Mouse (Mus musculus) layer of hippocampus, postnatal 25 days (tissue): ENCODE measurements at regions not wholly inside any gene's neighbourhood (a gene's known extent, or its start where the extent isn't known, plus 50 kb on each side); places are given as distances from the start of the nearest gene placed in this dataset.

Experiments used
- DNase-seq, 2 experiments: peaks; one replicate each; pipeline ENCODE4 v3.0.0; 2022; ENCODE audit warnings: mixed read lengths in 2 of 2, low spot score in 1 of 2; ENCODE audit errors: extremely low spot score in 1 of 2

- no peak for DNase-seq
Observed at GRCm38 (mm10) chr9:61249691-61250425, 122.3 kb upstream of the Tle3 start.

- DNase-seq: no peak
Observed at GRCm38 (mm10) chr9:61251606-61252005, 120.6 kb upstream of the Tle3 start.

GRCm38 (mm10) chr9:61253761-61254160 lies 118.4 kb upstream of the Tle3 start:
- DNase-seq: no peak

GRCm38 (mm10) chr9:61257488-61257887 lies 114.7 kb upstream of the Tle3 start:
- no peak for DNase-seq

- DNase-seq: no peak
Observed at GRCm38 (mm10) chr9:61258100-61258499, 114.1 kb upstream of the Tle3 start.

- no peak for DNase-seq
Observed at GRCm38 (mm10) chr9:61259421-61260174, 112.6 kb upstream of the Tle3 start.

GRCm38 (mm10) chr9:61261263-61261662 lies 110.9 kb upstream of the Tle3 start:
- DNase-seq: no peak

GRCm38 (mm10) chr9:61261739-61262333 lies 110.3 kb upstream of the Tle3 start:
- DNase-seq: no peak

- DNase-seq: no peak
Observed at GRCm38 (mm10) chr9:61263335-61263734, 108.8 kb upstream of the Tle3 start.

- DNase-seq: no peak
Observed at GRCm38 (mm10) chr9:61265466-61265865, 106.7 kb upstream of the Tle3 start.

GRCm38 (mm10) chr9:61266992-61267391 lies 105.2 kb upstream of the Tle3 start:
- no peak for DNase-seq

- no peak for DNase-seq
Observed at GRCm38 (mm10) chr9:61267541-61267940, 104.6 kb upstream of the Tle3 start.

- no peak for DNase-seq
Observed at GRCm38 (mm10) chr9:61268162-61268561, 104.0 kb upstream of the Tle3 start.

- no peak for DNase-seq
Observed at GRCm38 (mm10) chr9:61268681-61269080, 103.5 kb upstream of the Tle3 start.

- no peak for DNase-seq
Observed at GRCm38 (mm10) chr9:61269151-61269870, 102.9 kb upstream of the Tle3 start.

- DNase-seq: no peak
Observed at GRCm38 (mm10) chr9:61271243-61271642, 100.9 kb upstream of the Tle3 start.

GRCm38 (mm10) chr9:61271769-61272352 lies 100.3 kb upstream of the Tle3 start:
- no peak for DNase-seq

- DNase-seq: no peak
Observed at GRCm38 (mm10) chr9:61274020-61274419, 98.1 kb upstream of the Tle3 start.

- peak in 1 of 2 experiments; percentile 28 for DNase-seq
Observed at GRCm38 (mm10) chr9:61277369-61278215, 94.6 kb upstream of the Tle3 start.
